9 mouse cellular contexts compared by ENCODE assay signal in the genomic region with DNA sequence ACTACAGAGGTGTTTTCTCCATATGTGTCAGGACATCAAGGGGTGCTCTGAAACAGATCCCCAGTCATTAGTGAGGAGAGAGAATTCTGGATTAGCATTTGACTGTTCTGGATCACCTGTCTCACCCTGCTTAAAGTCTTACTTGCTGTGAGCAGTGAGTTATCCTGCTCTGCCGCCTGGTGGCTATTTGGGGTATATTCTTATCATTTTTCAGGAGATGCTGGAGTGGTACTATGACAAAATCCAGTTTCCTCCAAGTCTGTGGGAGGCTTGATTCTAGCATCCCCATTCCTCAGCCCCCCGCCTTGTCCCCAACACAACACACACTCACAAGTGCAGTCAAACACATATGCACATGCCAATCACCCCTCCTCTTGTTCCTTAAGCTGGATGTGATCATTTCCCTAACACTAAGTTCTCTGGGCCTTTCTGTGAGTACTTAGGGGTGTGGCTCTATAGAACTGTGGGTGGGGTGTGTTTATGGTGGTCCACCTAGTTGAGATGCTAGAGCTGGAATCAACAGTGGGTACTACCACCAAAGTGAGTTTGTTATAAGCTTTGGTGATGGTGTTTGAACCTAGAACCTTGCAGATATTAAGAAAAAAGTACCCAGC.
DNase-seq lines count a peak whose midpoint lies in the region; ATAC-seq lines count a peak whose summit lies in the region.
"Had no signal": no experiment of that assay in that cellular context is flagged by ENCODE, and none has a peak within 500 bp of the region (broad histone marks: within the 10 kb centered on the region; RNA-seq: fewer than 3 reads in every experiment).

No protein-coding gene starts in this region.

- no peaks in the 10 kb centered on the region for H3K9me3 ChIP-seq in forebrain, embryonic 14.5 days (replicated peaks; ENCODE audit: control insufficient read depth, low read length)
- H3K9me3 ChIP-seq in hindbrain, embryonic 16.5 days (ENCODE audit: control insufficient read depth, low read length): no peaks in the 10 kb centered on the region
- H3K9me3 ChIP-seq in midbrain, embryonic 15.5 days: no peaks in the 10 kb centered on the region
- H3K9me3 ChIP-seq: heart, embryonic 13.5 days had no signal

- no peaks in the 10 kb centered on the region; the same call in 1 of the 2 replicates for H3K4me1 ChIP-seq in forebrain, embryonic 14.5 days (ENCODE audit: control insufficient read depth, insufficient read depth, low read length)
- H3K4me1 ChIP-seq in hindbrain, embryonic 16.5 days (ENCODE audit: control insufficient read depth, insufficient read depth, low read depth, low read length): peaks cover 8% of the 10 kb centered on the region
- peaks cover 12% of the 10 kb centered on the region for H3K4me1 ChIP-seq in midbrain, embryonic 15.5 days
- H3K4me1 ChIP-seq: heart, embryonic 13.5 days had no signal

- no peak overlapping the region for H3K27ac ChIP-seq in forebrain, embryonic 14.5 days (ENCODE audit: low read depth, low read length)
- no peak overlapping the region for H3K27ac ChIP-seq in hindbrain, embryonic 16.5 days (ENCODE audit: low read depth, low read length)
- no peak overlapping the region for H3K27ac ChIP-seq in midbrain, embryonic 15.5 days
- H3K27ac ChIP-seq: heart, embryonic 13.5 days had no signal

- no peaks in the 10 kb centered on the region for H3K36me3 ChIP-seq in forebrain, embryonic 14.5 days (ENCODE audit: control insufficient read depth, insufficient read depth, low read length)
- no peaks in the 10 kb centered on the region for H3K36me3 ChIP-seq in hindbrain, embryonic 16.5 days (ENCODE audit: control insufficient read depth, insufficient read depth, low read length)
- no peaks in the 10 kb centered on the region for H3K36me3 ChIP-seq in midbrain, embryonic 15.5 days (replicated peaks)
- H3K36me3 ChIP-seq: heart, embryonic 13.5 days had no signal

- no peak for ATAC-seq in cerebellum, adult (ENCODE audit: insufficient number of reproducible peaks, low FRiP score, low TSS enrichment)
- peak; percentile 66; the same call in 1 of the 2 replicates for ATAC-seq in forebrain, embryonic 14.5 days
- ATAC-seq in hindbrain, embryonic 16.5 days: peak; percentile 78
- ATAC-seq in midbrain, embryonic 15.5 days (replicated peaks): peak; percentile 59

- peak; percentile 7 for DNase-seq in cerebellum, adult 11 months
- peak; percentile 26 for DNase-seq in brain, embryonic 18.5 days (ENCODE audit: low read depth, low spot score)
- peak; percentile 71 for DNase-seq in forebrain, embryonic 14.5 days (ENCODE audit: low spot score)
- DNase-seq in layer of hippocampus, postnatal 36 days: peak; percentile 34 to 59
- no peak for DNase-seq in spleen, postnatal 4 days (ENCODE audit: low spot score in 2 of 2)

- 23% methylated on average over 2 of the region's 2 CpGs for WGBS in forebrain, embryonic 14.5 days
- WGBS in hindbrain, embryonic 16.5 days: 21% methylated on average over 2 of the region's 2 CpGs
- 16% methylated on average over 2 of the region's 2 CpGs for WGBS in midbrain, embryonic 15.5 days

- no peaks in the 10 kb centered on the region for H3K27me3 ChIP-seq in forebrain, embryonic 14.5 days (replicated peaks; ENCODE audit: control insufficient read depth, insufficient read depth, low read length)
- H3K27me3 ChIP-seq in hindbrain, embryonic 16.5 days (replicated peaks; ENCODE audit: control insufficient read depth, insufficient read depth, low read length): peaks cover 4% of the 10 kb centered on the region; the same call in 1 of the 2 replicates
- H3K27me3 ChIP-seq in midbrain, embryonic 15.5 days (replicated peaks): peaks cover 3% of the 10 kb centered on the region; the same call in 1 of the 2 replicates
- H3K27me3 ChIP-seq: heart, embryonic 13.5 days had no signal

- H3K4me3 ChIP-seq in forebrain, embryonic 14.5 days (ENCODE audit: low read depth, low read length): no peak overlapping the region
- no peak overlapping the region for H3K4me3 ChIP-seq in hindbrain, embryonic 16.5 days (ENCODE audit: low read length)
- H3K4me3 ChIP-seq in midbrain, embryonic 15.5 days: no peak overlapping the region
- H3K4me3 ChIP-seq: heart, embryonic 13.5 days had no signal

- no peak overlapping the region for H3K4me2 ChIP-seq in forebrain, embryonic 14.5 days (ENCODE audit: low read length)
- no peak overlapping the region for H3K4me2 ChIP-seq in hindbrain, embryonic 16.5 days (ENCODE audit: low read length)
- no peak overlapping the region for H3K4me2 ChIP-seq in midbrain, embryonic 15.5 days
- H3K4me2 ChIP-seq: heart, embryonic 13.5 days had no signal

- H3K9ac ChIP-seq in forebrain, embryonic 14.5 days (ENCODE audit: low read length): no peak overlapping the region
- H3K9ac ChIP-seq in hindbrain, embryonic 16.5 days (ENCODE audit: low read depth, low read length): no peak overlapping the region
- H3K9ac ChIP-seq in midbrain, embryonic 15.5 days: no peak overlapping the region
- H3K9ac ChIP-seq: heart, embryonic 13.5 days had no signal

Comparison
In these comparisons a context has a peak if more than half of its experiments do, and no peak if none do; other contexts are left out.
1. DNase-seq: peak in cerebellum, adult 11 months (single experiment), brain, embryonic 18.5 days (single experiment), forebrain, embryonic 14.5 days (single experiment) and layer of hippocampus, postnatal 36 days (2 of 2); none in spleen, postnatal 4 days (0 of 2).